Mouse (Mus musculus): Measurements from ENCODE around the gene Ccdc28b. TPM values are rescaled to one million over a fixed set of nuclear protein-coding genes. Genes with fewer than 3 reads are reported as not detected.

Gene Ccdc28b
- polyA plus RNA-seq, 1 experiment from 2014 or later = 49.6 TPM

GRCm38 (mm10) chr4:129648656-129649055 is 24.9 kb upstream of the Ccdc28b start:
- no peak overlapping the region for H3K9ac ChIP-seq (ENCODE audit: low read length)
- H3K36me3 ChIP-seq (ENCODE audit: control insufficient read depth, insufficient read depth, low read length) = peaks cover 39% of the 10 kb centered on the region
- 72% methylated on average over 1 of the region's 1 CpGs for WGBS
- H3K4me3 ChIP-seq (replicated peaks; ENCODE audit: low read length) = no peak overlapping the region
- H3K27me3 ChIP-seq (ENCODE audit: control insufficient read depth, insufficient read depth, low read length) = no peaks in the 10 kb centered on the region
- ATAC-seq (ENCODE audit: insufficient read depth, low FRiP score) = no peak
- H3K4me2 ChIP-seq (ENCODE audit: low read depth, low read length) = no peak overlapping the region
- no peak overlapping the region for H3K27ac ChIP-seq (ENCODE audit: low read length)
- no peaks in the 10 kb centered on the region for H3K9me3 ChIP-seq (replicated peaks; ENCODE audit: control insufficient read depth, low read length)
- no peaks in the 10 kb centered on the region for H3K4me1 ChIP-seq (ENCODE audit: control insufficient read depth, insufficient read depth, low read length)

- H3K27me3 ChIP-seq (ENCODE audit: control insufficient read depth, insufficient read depth, low read length) = no peaks in the 10 kb centered on the region
- no peak overlapping the region for H3K27ac ChIP-seq (ENCODE audit: low read length)
- H3K4me1 ChIP-seq (ENCODE audit: control insufficient read depth, insufficient read depth, low read length) = peaks cover 6% of the 10 kb centered on the region; the same call in 1 of the 2 replicates
- no peak overlapping the region for H3K9ac ChIP-seq (ENCODE audit: low read length)
- 87% methylated on average over 6 of the region's 6 CpGs for WGBS
- H3K4me2 ChIP-seq (ENCODE audit: low read depth, low read length) = no peak overlapping the region
- H3K4me3 ChIP-seq (replicated peaks; ENCODE audit: low read length) = no peak overlapping the region
- ATAC-seq (ENCODE audit: insufficient read depth, low FRiP score) = no peak
- H3K36me3 ChIP-seq (ENCODE audit: control insufficient read depth, insufficient read depth, low read length) = peaks cover 24% of the 10 kb centered on the region
- H3K9me3 ChIP-seq (replicated peaks; ENCODE audit: control insufficient read depth, low read length) = no peaks in the 10 kb centered on the region
Observed at GRCm38 (mm10) chr4:129645204-129645603, 21.5 kb upstream of the Ccdc28b start.

- 39% methylated on average over 5 of the region's 5 CpGs for WGBS
- Histone ChIP-seq H3K4me2 (ENCODE audit: low read depth, low read length) (peak overlapping the region; percentile 40), H3K9ac (ENCODE audit: low read length) (peak overlapping the region; percentile 54), H3K27ac (ENCODE audit: low read length) (peak overlapping the region; percentile 27), H3K9me3 (replicated peaks; ENCODE audit: control insufficient read depth, low read length) (no peaks in the 10 kb centered on the region), H3K4me1 (ENCODE audit: control insufficient read depth, insufficient read depth, low read length) (peaks cover 26% of the 10 kb centered on the region), H3K27me3 (ENCODE audit: control insufficient read depth, insufficient read depth, low read length) (no peaks in the 10 kb centered on the region), H3K36me3 (ENCODE audit: control insufficient read depth, insufficient read depth, low read length) (peaks cover 10% of the 10 kb centered on the region; the same call in 1 of the 2 replicates), H3K4me3 (replicated peaks; ENCODE audit: low read length) (peak overlapping the region; percentile 22; the same call in 1 of the 2 replicates)
- no peak for ATAC-seq (ENCODE audit: insufficient read depth, low FRiP score)
Observed at GRCm38 (mm10) chr4:129641756-129642155, 18.0 kb upstream of the Ccdc28b start.

- Histone ChIP-seq H3K4me3 (replicated peaks; ENCODE audit: low read length) (peak within 1 kb of the TSS; percentile 56), H3K36me3 (ENCODE audit: control insufficient read depth, insufficient read depth, low read length) (peaks cover 17% of the 10 kb centered on the region), H3K27me3 (ENCODE audit: control insufficient read depth, insufficient read depth, low read length) (no peaks in the 10 kb centered on the region), H3K4me2 (ENCODE audit: low read depth, low read length) (peak within 1 kb of the TSS; percentile 83), H3K27ac (ENCODE audit: low read length) (peak within 1 kb of the TSS; percentile 97), H3K4me1 (ENCODE audit: control insufficient read depth, insufficient read depth, low read length) (peaks cover 26% of the 10 kb centered on the region), H3K9me3 (replicated peaks; ENCODE audit: control insufficient read depth, low read length) (no peaks in the 10 kb centered on the region), H3K9ac (ENCODE audit: low read length) (peak within 1 kb of the TSS; percentile 74)
- peak; percentile 95 for ATAC-seq (ENCODE audit: insufficient read depth, low FRiP score)
- WGBS = under 1% methylated on average over 60 of the region's 60 CpGs
Observed at GRCm38 (mm10) chr4:129640638-129641467, 17.1 kb upstream of the Ccdc28b start, which contains the start of gene Txlna. Gene Txlna, minus strand, starts transcription at chr4:129641065.

- Histone ChIP-seq H3K4me2 (ENCODE audit: low read depth, low read length) (peak overlapping the region; percentile 83), H3K27me3 (ENCODE audit: control insufficient read depth, insufficient read depth, low read length) (no peaks in the 10 kb centered on the region), H3K9me3 (replicated peaks; ENCODE audit: control insufficient read depth, low read length) (no peaks in the 10 kb centered on the region), H3K4me1 (ENCODE audit: control insufficient read depth, insufficient read depth, low read length) (peaks cover 26% of the 10 kb centered on the region), H3K4me3 (replicated peaks; ENCODE audit: low read length) (peak overlapping the region; percentile 56), H3K27ac (ENCODE audit: low read length) (peak overlapping the region; percentile 97), H3K9ac (ENCODE audit: low read length) (peak overlapping the region; percentile 74), H3K36me3 (ENCODE audit: control insufficient read depth, insufficient read depth, low read length) (peaks cover 18% of the 10 kb centered on the region)
- WGBS = 1% methylated on average over 17 of the region's 17 CpGs
- no peak for ATAC-seq (ENCODE audit: insufficient read depth, low FRiP score)
Observed at GRCm38 (mm10) chr4:129640101-129640637, 16.4 kb upstream of the Ccdc28b start.

GRCm38 (mm10) chr4:129639221-129639620 is 15.5 kb upstream of the Ccdc28b start:
- H3K4me3 ChIP-seq (replicated peaks; ENCODE audit: low read length) = peak overlapping the region; percentile 56
- peaks cover 26% of the 10 kb centered on the region for H3K4me1 ChIP-seq (ENCODE audit: control insufficient read depth, insufficient read depth, low read length)
- peak overlapping the region; percentile 74; the same call in 1 of the 2 replicates for H3K9ac ChIP-seq (ENCODE audit: low read length)
- no peaks in the 10 kb centered on the region for H3K9me3 ChIP-seq (replicated peaks; ENCODE audit: control insufficient read depth, low read length)
- no peak overlapping the region for H3K27ac ChIP-seq (ENCODE audit: low read length)
- H3K36me3 ChIP-seq (ENCODE audit: control insufficient read depth, insufficient read depth, low read length) = peaks cover 24% of the 10 kb centered on the region
- no peak for ATAC-seq (ENCODE audit: insufficient read depth, low FRiP score)
- H3K27me3 ChIP-seq (ENCODE audit: control insufficient read depth, insufficient read depth, low read length) = no peaks in the 10 kb centered on the region
- peak overlapping the region; percentile 83 for H3K4me2 ChIP-seq (ENCODE audit: low read depth, low read length)
- 82% methylated on average over 15 of the region's 15 CpGs for WGBS

GRCm38 (mm10) chr4:129633852-129634251 is 10.1 kb upstream of the Ccdc28b start:
- no peak overlapping the region for H3K4me2 ChIP-seq (ENCODE audit: low read depth, low read length)
- H3K27me3 ChIP-seq (ENCODE audit: control insufficient read depth, insufficient read depth, low read length) = no peaks in the 10 kb centered on the region
- H3K9ac ChIP-seq (ENCODE audit: low read length) = no peak overlapping the region
- H3K4me3 ChIP-seq (replicated peaks; ENCODE audit: low read length) = no peak overlapping the region
- no peak overlapping the region for H3K27ac ChIP-seq (ENCODE audit: low read length)
- WGBS = 88% methylated on average over 6 of the region's 6 CpGs
- H3K36me3 ChIP-seq (ENCODE audit: control insufficient read depth, insufficient read depth, low read length) = peaks cover 43% of the 10 kb centered on the region
- ATAC-seq (ENCODE audit: insufficient read depth, low FRiP score) = no peak
- peaks cover 8% of the 10 kb centered on the region; the same call in 1 of the 2 replicates for H3K4me1 ChIP-seq (ENCODE audit: control insufficient read depth, insufficient read depth, low read length)
- H3K9me3 ChIP-seq (replicated peaks; ENCODE audit: control insufficient read depth, low read length) = no peaks in the 10 kb centered on the region

- Histone ChIP-seq H3K9me3 (replicated peaks; ENCODE audit: control insufficient read depth, low read length) (no peaks in the 10 kb centered on the region), H3K4me1 (ENCODE audit: control insufficient read depth, insufficient read depth, low read length) (no peaks in the 10 kb centered on the region), H3K4me3 (replicated peaks; ENCODE audit: low read length) (no peak overlapping the region), H3K27ac (ENCODE audit: low read length) (no peak overlapping the region), H3K36me3 (ENCODE audit: control insufficient read depth, insufficient read depth, low read length) (peaks cover 48% of the 10 kb centered on the region), H3K27me3 (ENCODE audit: control insufficient read depth, insufficient read depth, low read length) (no peaks in the 10 kb centered on the region), H3K9ac (ENCODE audit: low read length) (no peak overlapping the region), H3K4me2 (ENCODE audit: low read depth, low read length) (no peak overlapping the region)
- WGBS = 87% methylated on average over 12 of the region's 12 CpGs
- ATAC-seq (ENCODE audit: insufficient read depth, low FRiP score) = no peak
Observed at GRCm38 (mm10) chr4:129631867-129632266, 8.1 kb upstream of the Ccdc28b start.

GRCm38 (mm10) chr4:129630944-129631343 is 7.2 kb upstream of the Ccdc28b start:
- Histone ChIP-seq H3K27ac (ENCODE audit: low read length) (no peak overlapping the region), H3K27me3 (ENCODE audit: control insufficient read depth, insufficient read depth, low read length) (no peaks in the 10 kb centered on the region), H3K9me3 (replicated peaks; ENCODE audit: control insufficient read depth, low read length) (no peaks in the 10 kb centered on the region), H3K9ac (ENCODE audit: low read length) (no peak overlapping the region), H3K4me2 (ENCODE audit: low read depth, low read length) (no peak overlapping the region), H3K4me1 (ENCODE audit: control insufficient read depth, insufficient read depth, low read length) (no peaks in the 10 kb centered on the region), H3K36me3 (ENCODE audit: control insufficient read depth, insufficient read depth, low read length) (peaks cover 40% of the 10 kb centered on the region), H3K4me3 (replicated peaks; ENCODE audit: low read length) (no peak overlapping the region)
- no peak for ATAC-seq (ENCODE audit: insufficient read depth, low FRiP score)
- WGBS = 80% methylated on average over 4 of the region's 4 CpGs
